10 mouse cellular contexts compared by ENCODE assay signal in the genomic region with DNA sequence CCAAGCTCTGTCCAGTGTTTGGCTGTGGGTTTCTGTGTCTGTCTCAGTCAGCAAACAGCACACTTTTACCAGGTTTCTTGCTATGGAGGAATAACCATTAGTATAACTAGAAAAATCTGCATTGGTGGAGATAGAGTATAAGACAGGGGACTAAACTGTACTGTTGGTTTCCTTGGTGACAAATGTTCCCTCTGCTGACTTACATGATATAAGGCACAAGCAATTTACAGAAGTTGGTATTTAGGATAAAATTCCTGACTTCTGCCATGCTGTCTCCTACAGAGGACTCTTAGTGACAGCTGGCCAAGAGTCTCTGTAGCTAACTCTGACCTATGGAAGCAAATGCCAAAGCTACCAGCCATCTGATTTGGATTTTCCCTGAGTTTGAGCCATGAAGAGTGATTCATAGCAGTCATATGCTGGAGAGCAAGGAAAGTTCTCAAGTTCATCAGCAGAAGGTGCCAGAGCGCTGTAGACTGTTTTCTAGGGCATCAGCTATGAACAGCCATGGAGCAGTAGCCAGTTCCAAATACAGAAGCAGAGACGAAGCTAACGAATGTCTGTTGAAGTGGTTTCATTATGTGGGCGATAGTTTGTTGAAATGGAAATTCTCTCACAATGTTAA. TPM values are rescaled to one million over a fixed set of nuclear protein-coding genes. Genes with fewer than 3 reads are reported as not detected.
DNase-seq lines count a peak whose midpoint lies in the region; ATAC-seq and TF ChIP-seq lines count a peak whose summit lies in the region.
"Had no signal": no experiment of that assay in that cellular context is flagged by ENCODE, and none has a peak within 500 bp of the region (broad histone marks: within the 10 kb centered on the region; RNA-seq: fewer than 3 reads in every experiment).

No protein-coding gene starts in this region.

- H3K4me1 ChIP-seq in lung, embryonic 14.5 days (ENCODE audit: insufficient read depth) = no peaks in the 10 kb centered on the region
- H3K4me1 ChIP-seq in midbrain, postnatal 0 days (ENCODE audit: insufficient read depth, low read length) = no peaks in the 10 kb centered on the region
- H3K4me1 ChIP-seq in forebrain, embryonic 15.5 days = no peaks in the 10 kb centered on the region
- H3K4me1 ChIP-seq: hindbrain, embryonic 15.5 days; neural tube, embryonic 12.5 days had no signal

- H3K4me2 ChIP-seq in lung, embryonic 14.5 days = no peak overlapping the region
- no peak overlapping the region for H3K4me2 ChIP-seq in midbrain, postnatal 0 days (ENCODE audit: low read depth, low read length, poor library complexity, severe bottlenecking)
- no peak overlapping the region for H3K4me2 ChIP-seq in forebrain, embryonic 15.5 days (replicated peaks)
- H3K4me2 ChIP-seq: hindbrain, embryonic 15.5 days; neural tube, embryonic 12.5 days had no signal

- H3K4me3 ChIP-seq in lung, embryonic 14.5 days (ENCODE audit: low read depth, low read length) = no peak overlapping the region
- no peak overlapping the region for H3K4me3 ChIP-seq in midbrain, postnatal 0 days (ENCODE audit: low read depth, low read length)
- no peak overlapping the region for H3K4me3 ChIP-seq in forebrain, embryonic 15.5 days
- H3K4me3 ChIP-seq: hindbrain, embryonic 15.5 days; neural tube, embryonic 12.5 days had no signal

- H3K9me3 ChIP-seq in lung, embryonic 14.5 days (ENCODE audit: low read depth, low read length) = no peaks in the 10 kb centered on the region
- H3K9me3 ChIP-seq in midbrain, postnatal 0 days (ENCODE audit: low read length) = no peaks in the 10 kb centered on the region
- H3K9me3 ChIP-seq in forebrain, embryonic 15.5 days = no peaks in the 10 kb centered on the region
- H3K9me3 ChIP-seq: hindbrain, embryonic 15.5 days; neural tube, embryonic 12.5 days had no signal

- TF ChIP-seq CTCF in lung, embryonic 14.5 days (IDR thresholded peaks at IDR 0.05; ENCODE audit: low read depth) = peak; percentile 36
- TF ChIP-seq CTCF in midbrain, postnatal 0 days (IDR thresholded peaks at IDR 0.05) = peak; percentile 78

- 65% methylated on average over 4 of the region's 4 CpGs for WGBS in lung, embryonic 14.5 days
- WGBS in midbrain, postnatal 0 days = 75% methylated on average over 4 of the region's 4 CpGs
- 58% methylated on average over 4 of the region's 4 CpGs for WGBS in forebrain, embryonic 15.5 days

- H3K27ac ChIP-seq in lung, embryonic 14.5 days (ENCODE audit: low read depth) = no peak overlapping the region
- no peak overlapping the region for H3K27ac ChIP-seq in midbrain, postnatal 0 days (ENCODE audit: low read depth, low read length)
- no peak overlapping the region for H3K27ac ChIP-seq in forebrain, embryonic 15.5 days (replicated peaks)
- H3K27ac ChIP-seq: hindbrain, embryonic 15.5 days; neural tube, embryonic 12.5 days had no signal

- H3K27me3 ChIP-seq in lung, embryonic 14.5 days (ENCODE audit: insufficient read depth, low read length) = no peaks in the 10 kb centered on the region
- H3K27me3 ChIP-seq in midbrain, postnatal 0 days (ENCODE audit: insufficient read depth, low read length) = no peaks in the 10 kb centered on the region
- H3K27me3 ChIP-seq in forebrain, embryonic 15.5 days = no peaks in the 10 kb centered on the region
- H3K27me3 ChIP-seq: hindbrain, embryonic 15.5 days; neural tube, embryonic 12.5 days had no signal

- H3K36me3 ChIP-seq in lung, embryonic 14.5 days (ENCODE audit: insufficient read depth) = no peaks in the 10 kb centered on the region
- H3K36me3 ChIP-seq in midbrain, postnatal 0 days (ENCODE audit: insufficient read depth, low read length) = no peaks in the 10 kb centered on the region
- H3K36me3 ChIP-seq in forebrain, embryonic 15.5 days = no peaks in the 10 kb centered on the region
- H3K36me3 ChIP-seq: hindbrain, embryonic 15.5 days; neural tube, embryonic 12.5 days had no signal

- intact Hi-C loops in heart, postnatal 36 days (cut with DNase I) = loop anchor here (2.0 kb wide), 1 partner anchor 600 kb away; no protein-coding TSS in a partner anchor

- no peak for ATAC-seq in lung, embryonic 14.5 days (ENCODE audit: insufficient read depth)
- no peak for ATAC-seq in midbrain, postnatal 0 days (ENCODE audit: low FRiP score)
- no peak; the same call in 1 of the 2 replicates for ATAC-seq in forebrain, embryonic 15.5 days (replicated peaks)

- DNase-seq in lung, embryonic 14.5 days = peak; percentile 48
- no peak for DNase-seq in lung, adult 18-20 months
- DNase-seq in frontal cortex, postnatal 14 days (ENCODE audit: low spot score in 2 of 2) = peak; percentile 53 to 67
- peak; percentile 23 to 28 for DNase-seq in heart, postnatal 36 days
- peak; percentile 54 for DNase-seq in midbrain, postnatal 0 days (ENCODE audit: low spot score)
- no peak for DNase-seq in kidney, adult 8-10 months

- no peak overlapping the region for H3K9ac ChIP-seq in lung, embryonic 14.5 days
- no peak overlapping the region for H3K9ac ChIP-seq in midbrain, postnatal 0 days (replicated peaks; ENCODE audit: low read length, poor library complexity, severe bottlenecking)
- no peak overlapping the region for H3K9ac ChIP-seq in forebrain, embryonic 15.5 days (replicated peaks)
- H3K9ac ChIP-seq: hindbrain, embryonic 15.5 days; neural tube, embryonic 12.5 days had no signal

RNA-seq across cellular contexts. Expression of gene Smlr1, which starts 3.2 kb away (rescaled TPM):
- polyA plus RNA-seq in lung, embryonic 14.5 days (2014; fragmentation: Nextera tagmentation; extraction: Ambion mirVana) = not detected in 2 replicates
- not detected for total RNA-seq in heart, postnatal 36 days (2021)
- total RNA-seq in midbrain, postnatal 0 days (2014; rRNA removed) = 0.05 TPM in 1 of 2 replicates, not detected in the other
- polyA plus RNA-seq in midbrain, postnatal 0 days (2015; fragmentation: Nextera tagmentation; extraction: Ambion mirVana) = not detected in 2 replicates
- not detected in 2 replicates for polyA plus RNA-seq in forebrain, embryonic 15.5 days (2015; fragmentation: Nextera tagmentation; extraction: Ambion mirVana)
- total RNA-seq: adrenal gland, postnatal 36 days had no signal
- polyA plus RNA-seq: hindbrain, embryonic 15.5 days; neural tube, embryonic 12.5 days had no signal

Comparison
In these comparisons a context has a peak if more than half of its experiments do, and no peak if none do; other contexts are left out.
1. DNase-seq: peak in lung, embryonic 14.5 days (single experiment), frontal cortex, postnatal 14 days (2 of 2), heart, postnatal 36 days (2 of 2) and midbrain, postnatal 0 days (single experiment); none in lung, adult 18-20 months (0 of 2) and kidney, adult 8-10 months (0 of 2).